Mouse (Mus musculus): ENCODE data around the gene Lrp6. TPM values are rescaled to one million over a fixed set of nuclear protein-coding genes. Genes with fewer than 3 reads are reported as not detected.

The Lrp6 gene
- polyA plus RNA-seq, 1 experiment from 2014 or later = 33.6 TPM

DNA sequence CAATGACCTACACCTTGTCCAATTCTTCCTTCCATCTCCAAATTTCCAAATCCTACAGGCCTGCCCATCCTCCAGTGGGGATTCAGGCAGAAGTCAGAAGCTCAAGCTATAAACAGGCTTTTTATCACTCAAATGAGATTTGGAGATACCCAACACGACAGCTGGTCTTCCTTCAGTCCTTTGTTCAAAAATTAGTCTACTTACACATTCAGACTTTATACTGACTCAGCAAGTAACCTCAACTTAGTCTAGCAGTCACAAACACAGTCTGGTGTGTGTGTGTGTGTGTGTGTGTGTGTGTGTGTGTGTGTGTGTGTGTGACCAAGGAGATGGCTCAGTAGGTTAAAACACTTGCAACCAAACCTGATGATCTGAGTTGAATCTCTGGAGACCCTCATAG lies 15.8 kb downstream of the Lrp6 start:
- no peaks in the 10 kb centered on the region; the same call in 1 of the 2 replicates for H3K4me1 ChIP-seq (ENCODE audit: control insufficient read depth, insufficient read depth, low read length)
- H3K4me2 ChIP-seq (ENCODE audit: low read depth, low read length) = no peak overlapping the region
- no peaks in the 10 kb centered on the region for H3K36me3 ChIP-seq (replicated peaks; ENCODE audit: control insufficient read depth, insufficient read depth, low read depth, low read length)
- no peaks in the 10 kb centered on the region for H3K9me3 ChIP-seq (replicated peaks; ENCODE audit: control insufficient read depth, low read length)
- H3K27ac ChIP-seq (replicated peaks; ENCODE audit: low read depth, low read length) = no peak overlapping the region
- DNase-seq (ENCODE audit: low spot score) = no peak
- no peak overlapping the region for H3K9ac ChIP-seq (replicated peaks; ENCODE audit: low read length)
- 76% methylated on average over 1 of the region's 1 CpGs for WGBS
- H3K4me3 ChIP-seq (ENCODE audit: low read depth, low read length) = no peak overlapping the region
- ATAC-seq (replicated peaks; ENCODE audit: insufficient number of reproducible peaks, low FRiP score, low TSS enrichment, low read depth) = no peak
- H3K27me3 ChIP-seq (ENCODE audit: control insufficient read depth, insufficient read depth, low read length) = no peaks in the 10 kb centered on the region

DNA sequence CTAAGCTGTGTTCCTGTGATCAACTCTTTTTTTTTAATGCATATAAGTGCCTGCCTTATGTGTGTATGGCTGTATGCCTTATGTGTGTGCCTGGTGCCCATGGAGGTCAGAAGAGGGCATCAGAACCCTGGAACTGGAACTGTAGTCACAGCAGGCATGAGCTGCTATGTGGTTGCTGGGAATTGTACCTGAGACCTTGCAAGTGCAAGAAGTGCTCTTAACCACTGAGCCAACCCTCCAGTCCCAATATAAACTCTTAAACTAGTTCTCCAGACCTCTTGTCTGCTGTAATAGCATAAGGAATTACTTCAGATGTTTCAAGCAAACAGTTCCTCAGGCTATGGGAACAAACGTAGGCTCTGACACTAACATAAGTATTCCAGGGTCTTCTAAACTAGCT lies 16.4 kb downstream of the Lrp6 start:
- Histone ChIP-seq H3K27me3 (ENCODE audit: control insufficient read depth, insufficient read depth, low read length) (no peaks in the 10 kb centered on the region), H3K4me1 (ENCODE audit: control insufficient read depth, insufficient read depth, low read length) (no peaks in the 10 kb centered on the region; the same call in 1 of the 2 replicates), H3K4me2 (ENCODE audit: low read depth, low read length) (no peak overlapping the region), H3K4me3 (ENCODE audit: low read depth, low read length) (no peak overlapping the region), H3K9me3 (replicated peaks; ENCODE audit: control insufficient read depth, low read length) (no peaks in the 10 kb centered on the region), H3K27ac (replicated peaks; ENCODE audit: low read depth, low read length) (no peak overlapping the region), H3K36me3 (replicated peaks; ENCODE audit: control insufficient read depth, insufficient read depth, low read depth, low read length) (no peaks in the 10 kb centered on the region), H3K9ac (replicated peaks; ENCODE audit: low read length) (no peak overlapping the region)
- ATAC-seq (replicated peaks; ENCODE audit: insufficient number of reproducible peaks, low FRiP score, low TSS enrichment, low read depth) (no peak), DNase-seq (ENCODE audit: low spot score) (no peak)
- WGBS = 87% methylated on average over 1 of the region's 1 CpGs

DNA sequence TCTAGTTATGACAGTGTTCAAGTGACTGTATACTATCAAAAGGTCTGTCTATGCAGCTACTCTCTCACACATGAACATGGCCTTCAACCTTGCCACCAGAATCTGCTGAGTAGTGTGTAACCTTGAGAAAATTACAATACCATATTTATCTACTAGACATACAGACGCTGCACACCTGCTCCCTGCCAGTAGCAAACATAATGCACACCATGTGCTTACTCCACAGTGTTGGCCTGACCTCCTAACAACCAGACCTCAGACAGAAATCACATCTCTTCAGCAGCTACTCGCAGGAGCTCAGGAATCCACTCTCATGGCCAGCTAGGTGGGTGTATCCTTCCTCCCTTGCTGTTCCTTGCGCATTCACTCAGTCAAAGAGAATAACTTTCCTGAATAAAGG lies 21.9 kb downstream of the Lrp6 start:
- Histone ChIP-seq H3K27ac (replicated peaks; ENCODE audit: low read depth, low read length) (no peak overlapping the region), H3K27me3 (ENCODE audit: control insufficient read depth, insufficient read depth, low read length) (no peaks in the 10 kb centered on the region), H3K4me3 (ENCODE audit: low read depth, low read length) (no peak overlapping the region), H3K9me3 (replicated peaks; ENCODE audit: control insufficient read depth, low read length) (no peaks in the 10 kb centered on the region), H3K36me3 (replicated peaks; ENCODE audit: control insufficient read depth, insufficient read depth, low read depth, low read length) (no peaks in the 10 kb centered on the region), H3K9ac (replicated peaks; ENCODE audit: low read length) (no peak overlapping the region), H3K4me1 (ENCODE audit: control insufficient read depth, insufficient read depth, low read length) (no peaks in the 10 kb centered on the region; the same call in 1 of the 2 replicates), H3K4me2 (ENCODE audit: low read depth, low read length) (no peak overlapping the region)
- no peak for ATAC-seq (replicated peaks; ENCODE audit: insufficient number of reproducible peaks, low FRiP score, low TSS enrichment, low read depth)
- 70% methylated on average over 3 of the region's 3 CpGs for WGBS
- DNase-seq (ENCODE audit: low spot score) = no peak

DNA sequence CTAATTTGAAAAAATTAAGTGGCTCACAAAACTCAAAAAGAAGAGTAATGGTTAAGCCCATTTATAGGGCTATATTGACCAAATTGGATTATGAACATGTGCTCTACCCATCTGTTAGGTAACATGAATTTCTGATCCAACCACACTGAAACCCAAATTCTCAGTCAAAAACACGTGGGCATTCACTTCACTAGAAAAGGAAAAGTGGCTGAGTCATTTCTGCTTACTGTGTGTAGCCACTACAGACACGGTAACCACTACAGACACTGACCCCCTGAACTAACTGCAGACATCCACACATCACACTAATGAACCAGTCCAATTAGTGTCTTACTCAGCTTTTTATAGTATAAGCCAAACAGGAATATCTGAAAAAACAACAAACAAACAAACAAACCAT lies 22.7 kb downstream of the Lrp6 start:
- Histone ChIP-seq H3K9me3 (replicated peaks; ENCODE audit: control insufficient read depth, low read length) (no peaks in the 10 kb centered on the region), H3K27ac (replicated peaks; ENCODE audit: low read depth, low read length) (no peak overlapping the region), H3K4me1 (ENCODE audit: control insufficient read depth, insufficient read depth, low read length) (no peaks in the 10 kb centered on the region; the same call in 1 of the 2 replicates), H3K36me3 (replicated peaks; ENCODE audit: control insufficient read depth, insufficient read depth, low read depth, low read length) (no peaks in the 10 kb centered on the region), H3K27me3 (ENCODE audit: control insufficient read depth, insufficient read depth, low read length) (no peaks in the 10 kb centered on the region), H3K4me3 (ENCODE audit: low read depth, low read length) (no peak overlapping the region), H3K9ac (replicated peaks; ENCODE audit: low read length) (no peak overlapping the region), H3K4me2 (ENCODE audit: low read depth, low read length) (no peak overlapping the region)
- DNase-seq (ENCODE audit: low spot score) (no peak), ATAC-seq (replicated peaks; ENCODE audit: insufficient number of reproducible peaks, low FRiP score, low TSS enrichment, low read depth) (no peak)
- 67% methylated on average over 2 of the region's 2 CpGs for WGBS

DNA sequence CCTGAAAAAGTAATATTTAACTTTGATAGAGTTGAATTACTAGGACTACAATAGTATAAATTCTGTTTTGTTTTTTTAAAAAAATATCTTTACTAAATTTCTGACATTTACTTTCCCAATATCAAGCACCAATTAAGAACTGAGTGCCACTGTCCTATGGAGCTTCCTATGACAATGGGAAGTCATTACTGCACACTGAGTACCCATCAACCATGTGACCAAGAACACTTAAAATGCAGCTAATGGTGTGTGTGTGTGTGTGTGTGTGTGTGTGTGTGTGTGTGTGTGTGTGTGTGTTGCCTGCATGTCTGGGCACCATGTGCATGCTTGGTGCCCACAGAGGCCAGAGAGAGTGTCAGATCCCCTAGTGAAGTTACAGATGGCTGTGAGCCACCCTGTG lies 23.2 kb downstream of the Lrp6 start:
- ATAC-seq (replicated peaks; ENCODE audit: insufficient number of reproducible peaks, low FRiP score, low TSS enrichment, low read depth) (no peak), DNase-seq (ENCODE audit: low spot score) (no peak)
- no peak overlapping the region for H3K4me2 ChIP-seq (ENCODE audit: low read depth, low read length)
- no peaks in the 10 kb centered on the region for H3K36me3 ChIP-seq (replicated peaks; ENCODE audit: control insufficient read depth, insufficient read depth, low read depth, low read length)
- no peaks in the 10 kb centered on the region; the same call in 1 of the 2 replicates for H3K4me1 ChIP-seq (ENCODE audit: control insufficient read depth, insufficient read depth, low read length)
- H3K9ac ChIP-seq (replicated peaks; ENCODE audit: low read length) = no peak overlapping the region
- no peak overlapping the region for H3K27ac ChIP-seq (replicated peaks; ENCODE audit: low read depth, low read length)
- no peaks in the 10 kb centered on the region for H3K27me3 ChIP-seq (ENCODE audit: control insufficient read depth, insufficient read depth, low read length)
- H3K4me3 ChIP-seq (ENCODE audit: low read depth, low read length) = no peak overlapping the region
- no peaks in the 10 kb centered on the region for H3K9me3 ChIP-seq (replicated peaks; ENCODE audit: control insufficient read depth, low read length)

DNA sequence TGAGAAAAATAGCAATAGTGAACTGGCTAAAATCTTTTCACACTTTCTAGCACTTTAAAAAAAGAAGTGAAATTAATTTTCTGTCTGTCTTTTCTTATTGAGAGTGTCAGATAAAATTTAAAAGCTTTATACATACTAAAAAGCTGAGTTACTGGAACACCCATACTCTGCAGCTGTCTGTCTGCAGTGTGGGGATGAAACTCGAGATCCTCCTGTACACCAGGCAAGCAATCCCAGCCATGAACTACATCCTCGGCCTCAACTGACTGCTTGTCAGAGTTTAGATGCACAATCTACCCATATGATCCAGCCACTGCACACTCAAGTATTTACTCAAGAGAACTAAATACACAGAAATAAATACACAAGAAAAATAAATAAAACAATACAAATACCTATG lies 24.4 kb downstream of the Lrp6 start:
- Histone ChIP-seq H3K36me3 (replicated peaks; ENCODE audit: control insufficient read depth, insufficient read depth, low read depth, low read length) (no peaks in the 10 kb centered on the region), H3K4me2 (ENCODE audit: low read depth, low read length) (no peak overlapping the region), H3K9me3 (replicated peaks; ENCODE audit: control insufficient read depth, low read length) (no peaks in the 10 kb centered on the region), H3K4me3 (ENCODE audit: low read depth, low read length) (no peak overlapping the region), H3K27me3 (ENCODE audit: control insufficient read depth, insufficient read depth, low read length) (no peaks in the 10 kb centered on the region), H3K4me1 (ENCODE audit: control insufficient read depth, insufficient read depth, low read length) (no peaks in the 10 kb centered on the region; the same call in 1 of the 2 replicates), H3K27ac (replicated peaks; ENCODE audit: low read depth, low read length) (no peak overlapping the region), H3K9ac (replicated peaks; ENCODE audit: low read length) (no peak overlapping the region)
- DNase-seq (ENCODE audit: low spot score) = no peak
- 66% methylated on average over 2 of the region's 2 CpGs for WGBS
- ATAC-seq (replicated peaks; ENCODE audit: insufficient number of reproducible peaks, low FRiP score, low TSS enrichment, low read depth) = no peak

DNA sequence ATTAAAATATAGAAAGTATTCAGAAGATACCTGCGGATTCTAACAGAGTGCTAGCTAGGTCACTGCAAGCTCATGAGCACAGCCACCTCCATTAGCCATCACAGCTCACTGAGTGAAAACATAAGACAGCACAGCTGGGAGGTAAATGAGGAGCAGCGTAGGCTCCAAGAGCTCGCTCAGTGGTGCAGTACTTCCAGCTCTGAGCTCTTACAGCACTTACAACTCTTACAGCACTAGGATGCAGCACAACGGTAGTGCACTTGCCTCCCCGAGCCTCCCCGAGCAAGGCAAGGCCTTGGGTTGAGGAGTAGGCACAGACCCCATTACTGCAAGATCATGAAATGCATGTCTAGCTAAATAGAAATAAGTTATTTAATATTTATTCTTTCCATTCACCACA lies 26.6 kb downstream of the Lrp6 start:
- Histone ChIP-seq H3K4me2 (ENCODE audit: low read depth, low read length) (no peak overlapping the region), H3K27me3 (ENCODE audit: control insufficient read depth, insufficient read depth, low read length) (no peaks in the 10 kb centered on the region), H3K36me3 (replicated peaks; ENCODE audit: control insufficient read depth, insufficient read depth, low read depth, low read length) (no peaks in the 10 kb centered on the region), H3K4me1 (ENCODE audit: control insufficient read depth, insufficient read depth, low read length) (no peaks in the 10 kb centered on the region), H3K4me3 (ENCODE audit: low read depth, low read length) (no peak overlapping the region), H3K9ac (replicated peaks; ENCODE audit: low read length) (no peak overlapping the region), H3K9me3 (replicated peaks; ENCODE audit: control insufficient read depth, low read length) (no peaks in the 10 kb centered on the region), H3K27ac (replicated peaks; ENCODE audit: low read depth, low read length) (no peak overlapping the region)
- 84% methylated on average over 6 of the region's 6 CpGs for WGBS
- ATAC-seq (replicated peaks; ENCODE audit: insufficient number of reproducible peaks, low FRiP score, low TSS enrichment, low read depth) = no peak
- no peak for DNase-seq (ENCODE audit: low spot score)

GRCm38 (mm10) chr6:134539459-134539858 lies 27.3 kb downstream of the Lrp6 start:
- Histone ChIP-seq H3K9ac (replicated peaks; ENCODE audit: low read length) (no peak overlapping the region), H3K9me3 (replicated peaks; ENCODE audit: control insufficient read depth, low read length) (no peaks in the 10 kb centered on the region), H3K4me1 (ENCODE audit: control insufficient read depth, insufficient read depth, low read length) (no peaks in the 10 kb centered on the region), H3K36me3 (replicated peaks; ENCODE audit: control insufficient read depth, insufficient read depth, low read depth, low read length) (no peaks in the 10 kb centered on the region), H3K27ac (replicated peaks; ENCODE audit: low read depth, low read length) (no peak overlapping the region), H3K4me2 (ENCODE audit: low read depth, low read length) (no peak overlapping the region), H3K4me3 (ENCODE audit: low read depth, low read length) (no peak overlapping the region), H3K27me3 (ENCODE audit: control insufficient read depth, insufficient read depth, low read length) (no peaks in the 10 kb centered on the region)
- DNase-seq (ENCODE audit: low spot score) (no peak), ATAC-seq (replicated peaks; ENCODE audit: insufficient number of reproducible peaks, low FRiP score, low TSS enrichment, low read depth) (no peak)
- WGBS = 91% methylated on average over 3 of the region's 3 CpGs
